Mouse (Mus musculus) v-Abl transformed pro-B cells (cell line): ENCODE data around the gene Calm4.

ENCODE experiments used
- in situ Hi-C, 2 experiments: fragments of 400-800 bp; cut with MboI; formaldehyde crosslinking; loops; one replicate each; pipeline ENCODE4 v1.15.1; 2025; ENCODE audit not compliant: unreplicated experiment in 2 of 2

Calm4 gene

GRCm38 (mm10) chr13:3854856-3855255, 17.3 kb downstream of the Calm4 start:
- in situ Hi-C loops = no loop called here

GRCm38 (mm10) chr13:3856252-3856651, 18.7 kb downstream of the Calm4 start:
- in situ Hi-C loops = no loop called here

DNA sequence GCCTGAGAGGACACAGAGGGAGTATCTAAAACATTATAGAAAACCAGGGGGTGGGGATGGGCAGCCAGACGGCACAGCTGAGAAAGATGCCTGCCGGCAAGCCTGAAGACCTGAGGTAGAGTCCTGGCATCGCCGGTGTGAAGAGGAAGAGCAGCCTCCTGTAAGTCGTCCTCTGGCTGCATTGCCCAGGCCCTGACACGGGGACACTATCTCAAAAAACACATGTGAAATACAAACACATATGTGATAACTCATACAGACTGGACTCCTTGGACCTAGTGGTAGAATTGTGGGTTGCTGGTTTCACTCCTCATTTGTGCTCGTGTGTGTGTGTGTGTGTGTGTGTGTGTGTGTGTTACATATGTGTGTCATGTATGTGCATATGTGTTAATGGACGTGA, 23.7 kb downstream of the Calm4 start:
- in situ Hi-C loops = no loop called here

- in situ Hi-C loops = no loop called here
Observed at GRCm38 (mm10) chr13:3862325-3862724, 24.8 kb downstream of the Calm4 start.

DNA sequence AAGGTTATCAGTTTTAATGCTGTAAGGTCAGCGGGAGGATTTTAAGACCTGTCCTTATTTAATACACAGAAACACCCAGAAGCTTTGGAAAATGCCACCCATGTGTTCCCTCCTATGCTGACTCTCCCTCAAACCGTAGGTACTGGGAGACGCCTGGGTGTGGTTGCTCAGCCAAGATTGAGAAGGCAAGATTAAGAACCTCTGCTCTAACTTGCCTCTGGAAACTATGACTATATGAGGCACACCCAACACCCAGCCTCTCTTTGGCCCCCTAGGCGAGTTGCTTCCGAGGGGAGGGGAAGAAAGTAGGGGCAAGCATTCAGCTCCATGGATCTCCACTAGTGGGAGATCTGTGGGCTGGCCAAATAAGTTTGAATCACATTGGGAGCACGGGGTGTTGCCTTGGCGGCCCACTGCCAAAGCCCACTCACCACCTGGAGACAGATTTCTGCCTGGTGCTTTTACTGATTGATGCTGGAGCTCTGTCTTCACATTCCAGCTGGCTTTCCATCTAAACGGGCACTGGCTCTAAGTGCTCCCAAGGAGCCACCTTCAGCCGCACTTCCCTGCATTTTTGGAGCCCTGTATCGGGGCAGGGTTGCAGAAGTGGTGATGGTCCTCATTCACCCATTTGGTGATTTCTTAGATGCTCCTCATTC, 25.5 kb downstream of the Calm4 start:
- in situ Hi-C loops = no loop called here

DNA sequence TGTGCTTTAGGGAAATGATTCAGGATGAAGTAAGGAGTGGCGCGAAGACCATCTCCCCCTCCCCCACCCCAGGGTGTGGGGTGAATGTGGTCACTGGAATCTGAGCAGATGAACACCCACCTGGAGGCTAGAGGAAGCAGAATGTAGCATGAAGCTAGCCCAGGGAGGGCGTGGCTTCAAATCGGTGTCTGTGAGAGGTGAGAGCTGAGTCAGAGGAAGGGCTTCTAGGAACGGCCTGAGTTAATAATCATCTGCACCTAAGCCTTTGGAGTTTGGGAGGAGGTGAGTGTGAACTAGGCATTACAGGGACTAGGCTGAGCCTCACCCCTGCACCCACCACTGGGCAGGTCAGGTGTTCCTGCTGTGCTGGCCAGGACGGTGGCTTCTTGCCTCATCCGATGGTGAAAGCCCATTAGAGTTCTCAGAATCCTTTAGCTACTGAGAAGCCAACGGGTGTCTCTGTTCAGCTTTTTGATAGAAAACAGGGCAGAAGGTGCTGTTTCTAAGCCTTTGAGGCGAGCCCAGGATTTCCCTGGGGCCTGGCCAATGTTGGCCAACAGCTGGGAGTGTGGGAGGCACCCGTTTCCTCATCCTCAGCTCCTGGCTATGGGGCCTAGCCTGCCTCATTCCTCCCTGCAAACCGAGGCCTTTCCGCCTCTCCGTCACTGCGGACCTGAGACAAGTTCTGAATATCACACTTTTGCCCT, 28.2 kb downstream of the Calm4 start:
- in situ Hi-C loops = no loop called here

DNA sequence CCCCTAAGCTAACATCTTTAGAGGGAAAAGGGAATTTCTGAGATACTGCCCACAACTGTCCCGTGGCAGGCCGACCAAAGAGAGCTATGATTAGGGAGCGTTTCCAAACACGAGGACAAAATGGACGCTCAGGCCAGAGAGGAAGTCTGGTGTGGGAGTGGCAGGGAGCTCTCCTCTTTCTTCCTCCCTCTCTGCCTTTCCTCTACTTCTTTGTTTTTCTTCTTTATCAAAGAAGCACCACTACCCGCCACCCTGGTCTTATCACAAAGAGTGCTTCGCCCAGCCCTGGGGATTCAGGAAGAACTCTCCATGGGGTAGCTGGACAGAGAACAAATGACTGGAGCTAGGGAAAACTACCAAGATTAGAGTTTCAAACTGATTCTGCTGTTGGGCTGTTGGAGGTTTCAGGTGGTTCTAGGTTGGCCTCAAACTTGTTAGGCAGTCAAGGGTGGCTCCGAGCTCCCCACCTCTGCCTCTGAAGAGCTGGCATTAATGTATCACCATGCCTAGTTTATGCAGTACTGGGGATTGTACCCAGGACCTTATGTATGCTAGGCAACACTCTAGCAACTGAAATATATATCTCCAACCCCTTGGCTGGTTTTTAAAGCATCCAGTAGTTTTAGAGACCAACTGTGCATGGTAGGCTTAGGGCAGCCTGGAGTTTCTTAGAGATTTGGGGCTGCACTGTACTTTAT, 28.9 kb downstream of the Calm4 start:
- in situ Hi-C loops = no loop called here

DNA sequence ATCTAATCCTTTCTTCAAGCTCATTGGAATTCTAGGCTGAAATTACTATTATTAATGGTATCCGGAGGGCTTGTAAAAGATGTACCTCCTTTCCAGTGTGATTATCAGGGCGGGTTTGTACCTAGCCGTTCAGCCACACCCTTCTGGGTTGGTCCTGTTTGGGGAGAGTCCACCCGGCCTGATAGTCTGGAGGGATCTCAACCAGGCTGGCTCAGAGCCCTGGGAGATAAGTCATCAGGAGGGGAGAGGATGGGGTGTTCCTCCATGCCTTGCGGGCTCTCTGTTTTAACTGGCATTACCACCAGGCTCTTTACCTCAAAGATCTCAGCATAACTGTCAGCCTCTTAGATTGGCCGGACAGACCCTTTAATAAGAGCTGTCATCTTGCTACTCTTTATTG, 29.6 kb downstream of the Calm4 start:
- in situ Hi-C loops = no loop called here

GRCm38 (mm10) chr13:3869901-3870300, 32.3 kb downstream of the Calm4 start:
- in situ Hi-C loops = no loop called here

DNA sequence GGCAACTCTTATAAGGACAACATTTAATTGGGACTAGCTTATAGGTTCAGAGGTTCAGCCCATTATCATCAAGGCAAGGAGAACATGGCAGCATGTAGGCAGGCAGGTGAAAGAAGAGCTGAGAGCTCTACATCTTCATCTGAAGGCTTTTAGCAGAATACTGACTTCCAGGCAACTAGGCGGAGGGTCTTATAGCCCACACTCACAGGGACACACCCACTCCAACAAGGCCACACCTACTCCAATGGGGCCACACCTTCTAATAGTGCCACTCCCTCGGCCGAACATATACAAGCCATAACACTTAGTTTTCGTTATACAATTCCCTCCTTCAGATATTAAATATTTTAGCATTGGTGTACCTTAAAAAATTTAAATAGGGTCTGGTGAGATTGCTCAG, 35.3 kb downstream of the Calm4 start:
- in situ Hi-C loops = no loop called here

DNA sequence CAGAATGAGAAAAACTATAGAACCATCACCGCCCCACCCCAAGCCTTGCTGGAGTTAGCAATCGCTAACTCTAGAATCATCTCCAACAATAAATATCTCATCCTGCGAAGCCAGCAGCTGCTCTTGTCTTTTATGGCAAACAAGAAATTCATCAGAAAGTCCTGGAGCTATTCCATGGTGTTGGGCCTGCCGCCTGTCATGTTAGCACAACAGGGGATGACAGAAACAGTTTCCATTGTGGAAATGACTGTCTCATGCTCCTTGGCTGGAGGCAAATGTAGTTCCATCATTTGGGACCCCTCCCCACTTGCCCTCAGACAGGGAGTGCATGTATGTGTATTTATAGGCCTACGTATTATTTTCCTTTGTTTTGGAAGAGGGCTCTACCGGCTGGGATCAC, 38.9 kb downstream of the Calm4 start:
- in situ Hi-C loops = no loop called here

DNA sequence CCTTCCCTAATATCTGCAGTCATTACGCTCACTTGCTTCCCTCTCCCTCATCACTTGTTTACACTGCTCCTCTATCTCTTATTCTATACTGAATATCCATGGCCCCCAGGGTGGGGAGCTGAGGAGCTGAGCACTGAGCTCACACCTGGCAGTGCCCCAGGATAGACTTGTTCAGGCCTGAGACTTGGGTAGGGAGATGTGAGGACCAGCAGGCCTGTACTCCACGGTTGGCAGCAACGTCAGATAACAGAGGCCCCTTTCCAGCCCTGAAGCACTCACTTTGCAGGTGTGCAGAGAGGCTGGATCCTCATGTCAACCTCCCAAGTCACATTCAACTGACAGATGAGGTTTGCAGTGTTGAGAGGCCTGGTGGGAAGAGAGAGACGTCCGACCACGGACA, 39.6 kb downstream of the Calm4 start:
- in situ Hi-C loops = no loop called here

DNA sequence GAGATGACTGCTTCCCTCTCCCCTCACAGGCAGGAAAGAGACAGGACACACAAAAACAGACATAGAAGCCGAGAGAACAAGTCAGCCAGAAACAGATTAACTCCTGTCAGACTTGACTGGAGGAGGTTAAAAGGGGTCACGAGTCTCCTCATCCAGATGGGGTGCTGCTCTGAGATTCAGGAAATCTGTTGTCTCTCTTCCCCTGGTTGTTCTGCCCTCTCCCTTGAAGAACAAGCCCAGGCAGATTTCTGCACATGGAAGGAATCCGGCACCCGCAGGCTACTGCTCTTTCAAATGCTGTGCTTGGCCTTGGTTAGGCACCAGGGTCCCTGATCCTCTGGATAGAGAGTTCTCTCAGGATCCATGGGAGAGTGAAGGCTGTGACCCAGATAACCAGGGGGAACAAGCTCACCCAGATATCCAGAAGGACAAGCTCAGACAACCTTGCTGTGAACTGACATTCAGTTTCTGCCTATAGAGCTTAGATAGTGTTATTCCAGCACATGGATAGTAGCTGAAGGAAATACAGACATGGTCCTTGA, 40.2 kb downstream of the Calm4 start:
- in situ Hi-C loops = no loop called here

GRCm38 (mm10) chr13:3886663-3887062, 49.1 kb downstream of the Calm4 start:
- in situ Hi-C loops = no loop called here
